Mouse (Mus musculus): ENCODE measurements around the gene Nptx1. TPM values are rescaled to one million over a fixed set of nuclear protein-coding genes. Genes with fewer than 3 reads are reported as not detected.
A peak's percentile ranks its signal among the peaks of the same experiment; 100 is the strongest.

Gene Nptx1
- 0.85 and 0.89 TPM in 2 replicates for polyA plus RNA-seq (2012; rRNA removed)

DNA sequence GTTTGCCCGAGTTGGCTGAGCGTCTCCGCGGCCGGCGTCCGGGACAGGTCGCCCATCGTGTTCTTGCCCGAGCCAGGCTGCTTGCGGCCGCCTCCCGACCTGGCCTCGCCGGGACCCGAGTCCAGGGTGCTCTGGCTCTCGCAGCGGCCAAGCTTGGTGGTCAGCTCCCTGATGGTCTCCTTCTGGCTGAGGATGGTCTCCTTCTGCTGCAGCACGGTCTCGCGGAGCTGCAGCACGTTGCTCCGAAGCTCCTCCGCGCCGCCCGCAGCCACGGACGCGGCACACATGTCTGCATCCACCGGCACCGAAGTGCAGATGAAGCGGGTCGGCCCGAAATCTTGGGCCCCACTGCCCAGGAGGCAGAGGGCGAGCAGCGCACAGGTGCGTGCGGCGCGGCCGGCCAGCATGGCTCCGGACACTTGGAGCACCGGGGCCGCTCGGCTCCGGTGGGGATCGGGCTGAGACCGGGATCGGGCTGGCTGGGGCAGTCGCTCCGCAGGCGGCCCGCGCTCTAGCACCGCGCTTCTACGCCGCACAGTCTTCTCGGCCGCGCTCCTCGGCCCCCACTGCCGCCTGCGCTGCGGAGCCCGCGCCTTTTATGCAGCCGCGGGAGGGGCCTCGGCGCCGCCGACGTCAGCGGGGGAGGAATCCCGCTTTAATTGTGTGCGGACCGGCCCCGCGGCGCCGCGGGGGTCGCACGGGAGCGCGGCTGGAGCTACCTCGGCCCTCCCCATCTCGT lies at the start of gene Nptx1:
TSS of gene Nptx1 (minus strand) at position 571 of the 739 bp plus-strand sequence.
- Histone ChIP-seq H3K4me1 (replicated peaks; ENCODE audit: control insufficient read depth, insufficient read depth, low read length) (peaks cover 17% of the 10 kb centered on the region), H3K4me3 (ENCODE audit: control insufficient read depth, insufficient read depth, low read length) (peak within 1 kb of the TSS; percentile 6), H3K27ac (ENCODE audit: control insufficient read depth, insufficient read depth, low read length) (no peak within 1 kb of the TSS), H3K36me3 (ENCODE audit: control insufficient read depth, insufficient read depth, low read length) (no peaks in the 10 kb centered on the region), H3K27me3 (ENCODE audit: control insufficient read depth, insufficient read depth, low read length) (peaks cover 44% of the 10 kb centered on the region)
- WGBS: 1% methylated on average over 90 of the region's 90 CpGs
- TF ChIP-seq POLR2A (IDR thresholded peaks at IDR 0.05; ENCODE audit: control insufficient read depth, extremely low read depth, insufficient read depth, low read length, poor library complexity) (no peak), CTCF (IDR thresholded peaks at IDR 0.05; ENCODE audit: borderline replicate concordance, control insufficient read depth, extremely low read depth, insufficient read depth, low read length, poor library complexity) (no peak)
- DNase-seq: no peak

DNA sequence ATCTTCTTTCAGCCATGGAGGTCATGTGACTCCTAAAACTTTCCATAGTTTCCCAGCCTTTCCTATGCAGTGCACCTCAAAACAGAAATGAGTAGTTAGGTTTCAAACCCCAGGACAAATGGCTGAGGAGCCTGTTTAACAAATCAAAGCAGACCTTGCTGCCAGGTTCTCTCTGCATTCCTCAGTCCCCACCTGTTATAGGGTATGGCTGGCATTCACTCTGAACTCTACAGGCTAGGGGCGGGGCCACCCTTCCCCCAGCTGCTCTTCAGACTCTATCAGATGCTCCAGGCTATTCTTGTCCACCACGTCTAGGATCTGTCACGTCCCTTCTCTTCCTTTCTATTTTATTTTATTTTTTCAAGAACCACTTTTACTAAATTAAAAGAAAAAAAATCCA lies 46.4 kb upstream of the Nptx1 start:
- no peak for TF ChIP-seq CTCF (IDR thresholded peaks at IDR 0.05; ENCODE audit: borderline replicate concordance, control insufficient read depth, extremely low read depth, insufficient read depth, low read length, poor library complexity)
- no peak for TF ChIP-seq POLR2A (IDR thresholded peaks at IDR 0.05; ENCODE audit: control insufficient read depth, extremely low read depth, insufficient read depth, low read length, poor library complexity)
- no peak overlapping the region for H3K4me3 ChIP-seq (ENCODE audit: control insufficient read depth, insufficient read depth, low read length)
- H3K4me1 ChIP-seq (replicated peaks; ENCODE audit: control insufficient read depth, insufficient read depth, low read length): no peaks in the 10 kb centered on the region
- no peak for DNase-seq
- H3K36me3 ChIP-seq (ENCODE audit: control insufficient read depth, insufficient read depth, low read length): no peaks in the 10 kb centered on the region
- H3K27ac ChIP-seq (ENCODE audit: control insufficient read depth, insufficient read depth, low read length): no peak overlapping the region
- no peaks in the 10 kb centered on the region; the same call in 1 of the 2 replicates for H3K27me3 ChIP-seq (ENCODE audit: control insufficient read depth, insufficient read depth, low read length)
- 46% methylated on average over 3 of the region's 3 CpGs for WGBS

DNA sequence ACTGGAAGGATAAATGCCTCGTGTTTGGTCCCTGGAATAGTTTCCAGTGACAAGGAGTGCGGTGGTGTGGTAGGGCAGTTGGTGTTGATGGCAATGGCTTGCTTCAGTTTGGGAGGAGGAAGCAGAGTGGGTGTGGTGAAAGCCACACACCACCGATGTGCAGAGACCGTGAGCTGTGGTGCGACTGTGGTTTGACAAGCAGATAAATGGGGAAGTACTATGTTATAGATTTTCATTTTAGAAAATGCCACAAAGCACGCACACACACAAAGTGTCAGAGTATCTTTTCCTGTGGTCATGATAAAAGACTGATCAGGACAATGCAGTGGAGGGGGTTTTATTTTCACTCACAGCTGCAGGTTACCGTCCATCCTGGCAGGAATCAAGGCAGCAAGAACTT lies 41.7 kb upstream of the Nptx1 start:
- no peaks in the 10 kb centered on the region for H3K36me3 ChIP-seq (ENCODE audit: control insufficient read depth, insufficient read depth, low read length)
- 5% methylated on average over 7 of the region's 7 CpGs for WGBS
- no peak for DNase-seq
- TF ChIP-seq POLR2A (IDR thresholded peaks at IDR 0.05; ENCODE audit: control insufficient read depth, extremely low read depth, insufficient read depth, low read length, poor library complexity): no peak
- TF ChIP-seq CTCF (IDR thresholded peaks at IDR 0.05; ENCODE audit: borderline replicate concordance, control insufficient read depth, extremely low read depth, insufficient read depth, low read length, poor library complexity): no peak
- H3K4me1 ChIP-seq (replicated peaks; ENCODE audit: control insufficient read depth, insufficient read depth, low read length): no peaks in the 10 kb centered on the region; the same call in 1 of the 2 replicates
- no peak overlapping the region for H3K27ac ChIP-seq (ENCODE audit: control insufficient read depth, insufficient read depth, low read length)
- H3K4me3 ChIP-seq (ENCODE audit: control insufficient read depth, insufficient read depth, low read length): no peak overlapping the region
- H3K27me3 ChIP-seq (ENCODE audit: control insufficient read depth, insufficient read depth, low read length): no peaks in the 10 kb centered on the region; the same call in 1 of the 2 replicates

GRCm38 (mm10) chr11:119587112-119587511 lies 39.6 kb upstream of the Nptx1 start:
- TF ChIP-seq CTCF (IDR thresholded peaks at IDR 0.05; ENCODE audit: borderline replicate concordance, control insufficient read depth, extremely low read depth, insufficient read depth, low read length, poor library complexity) (no peak), POLR2A (IDR thresholded peaks at IDR 0.05; ENCODE audit: control insufficient read depth, extremely low read depth, insufficient read depth, low read length, poor library complexity) (no peak)
- H3K36me3 ChIP-seq (ENCODE audit: control insufficient read depth, insufficient read depth, low read length): no peaks in the 10 kb centered on the region
- no peaks in the 10 kb centered on the region; the same call in 1 of the 2 replicates for H3K4me1 ChIP-seq (replicated peaks; ENCODE audit: control insufficient read depth, insufficient read depth, low read length)
- WGBS: 54% methylated on average over 5 of the region's 5 CpGs
- no peak for DNase-seq
- H3K27ac ChIP-seq (ENCODE audit: control insufficient read depth, insufficient read depth, low read length): no peak overlapping the region
- H3K4me3 ChIP-seq (ENCODE audit: control insufficient read depth, insufficient read depth, low read length): no peak overlapping the region
- no peaks in the 10 kb centered on the region for H3K27me3 ChIP-seq (ENCODE audit: control insufficient read depth, insufficient read depth, low read length)

- TF ChIP-seq CTCF (IDR thresholded peaks at IDR 0.05; ENCODE audit: borderline replicate concordance, control insufficient read depth, extremely low read depth, insufficient read depth, low read length, poor library complexity) (no peak), POLR2A (IDR thresholded peaks at IDR 0.05; ENCODE audit: control insufficient read depth, extremely low read depth, insufficient read depth, low read length, poor library complexity) (no peak)
- Histone ChIP-seq H3K27ac (ENCODE audit: control insufficient read depth, insufficient read depth, low read length) (no peak overlapping the region), H3K36me3 (ENCODE audit: control insufficient read depth, insufficient read depth, low read length) (no peaks in the 10 kb centered on the region), H3K4me3 (ENCODE audit: control insufficient read depth, insufficient read depth, low read length) (no peak overlapping the region), H3K4me1 (replicated peaks; ENCODE audit: control insufficient read depth, insufficient read depth, low read length) (no peaks in the 10 kb centered on the region; the same call in 1 of the 2 replicates), H3K27me3 (ENCODE audit: control insufficient read depth, insufficient read depth, low read length) (no peaks in the 10 kb centered on the region)
- no peak for DNase-seq
- 88% methylated on average over 4 of the region's 4 CpGs for WGBS
Observed at GRCm38 (mm10) chr11:119586511-119586910, 39.0 kb upstream of the Nptx1 start.

- TF ChIP-seq POLR2A (IDR thresholded peaks at IDR 0.05; ENCODE audit: control insufficient read depth, extremely low read depth, insufficient read depth, low read length, poor library complexity) (no peak), CTCF (IDR thresholded peaks at IDR 0.05; ENCODE audit: borderline replicate concordance, control insufficient read depth, extremely low read depth, insufficient read depth, low read length, poor library complexity) (no peak)
- Histone ChIP-seq H3K4me3 (ENCODE audit: control insufficient read depth, insufficient read depth, low read length) (no peak overlapping the region), H3K27ac (ENCODE audit: control insufficient read depth, insufficient read depth, low read length) (no peak overlapping the region), H3K4me1 (replicated peaks; ENCODE audit: control insufficient read depth, insufficient read depth, low read length) (no peaks in the 10 kb centered on the region), H3K36me3 (ENCODE audit: control insufficient read depth, insufficient read depth, low read length) (no peaks in the 10 kb centered on the region), H3K27me3 (ENCODE audit: control insufficient read depth, insufficient read depth, low read length) (no peaks in the 10 kb centered on the region)
- DNase-seq: no peak
- WGBS: 94% methylated on average over 2 of the region's 2 CpGs
Observed at GRCm38 (mm10) chr11:119577721-119578120, 30.2 kb upstream of the Nptx1 start.
